Mouse (Mus musculus) embryo, embryonic 10.5 days (tissue): ENCODE measurements at regions not wholly inside any gene's neighbourhood (a gene's known extent, or its start where the extent isn't known, plus 50 kb on each side); places are given as distances from the start of the nearest gene placed in this dataset.
A peak's percentile ranks its signal among the peaks of the same experiment; 100 is the strongest.

Source experiments
- DNase-seq: peaks from one replicate; pipeline ENCODE4 v3.0.0-alpha.2; 2015; ENCODE audit warnings: low spot score

- DNase-seq: no peak
Observed at GRCm38 (mm10) chr3:128120647-128121440, 224.7 kb upstream of the Fam241a start.

- no peak for DNase-seq
Observed at GRCm38 (mm10) chr3:128113209-128113608, 217.1 kb upstream of the Fam241a start.

- DNase-seq: no peak
Observed at GRCm38 (mm10) chr3:128110406-128110805, 214.3 kb upstream of the Fam241a start.

GRCm38 (mm10) chr3:128104516-128104915 lies 208.4 kb upstream of the Fam241a start:
- DNase-seq: no peak

- DNase-seq: no peak
Observed at GRCm38 (mm10) chr3:128093046-128093445, 196.9 kb upstream of the Fam241a start.

GRCm38 (mm10) chr3:128088207-128088606 lies 192.1 kb upstream of the Fam241a start:
- peak; percentile 82 for DNase-seq

- no peak for DNase-seq
Observed at GRCm38 (mm10) chr3:128087163-128087562, 191.0 kb upstream of the Fam241a start.

GRCm38 (mm10) chr3:128082463-128082862 lies 186.3 kb upstream of the Fam241a start:
- DNase-seq: no peak

GRCm38 (mm10) chr3:128081430-128081829 lies 185.3 kb upstream of the Fam241a start:
- no peak for DNase-seq

GRCm38 (mm10) chr3:128067861-128068260 lies 171.7 kb upstream of the Fam241a start:
- DNase-seq: no peak

- DNase-seq: no peak
Observed at GRCm38 (mm10) chr3:128054031-128054430, 157.9 kb upstream of the Fam241a start.

GRCm38 (mm10) chr3:128043709-128044108 lies 147.6 kb upstream of the Fam241a start:
- no peak for DNase-seq

GRCm38 (mm10) chr3:128040407-128041115 lies 144.4 kb upstream of the Fam241a start:
- DNase-seq: peak; percentile 74

GRCm38 (mm10) chr3:128039185-128039584 lies 143.1 kb upstream of the Fam241a start:
- DNase-seq: no peak

GRCm38 (mm10) chr3:128036538-128036937 lies 140.4 kb upstream of the Fam241a start:
- DNase-seq: no peak

GRCm38 (mm10) chr3:128030352-128030751 lies 134.2 kb upstream of the Fam241a start:
- DNase-seq: no peak

- no peak for DNase-seq
Observed at GRCm38 (mm10) chr3:128029565-128029915, 133.4 kb upstream of the Fam241a start.

- peak; percentile 24 for DNase-seq
Observed at GRCm38 (mm10) chr3:128028856-128029564, 132.9 kb upstream of the Fam241a start.

GRCm38 (mm10) chr3:128024856-128025255 lies 128.7 kb upstream of the Fam241a start:
- no peak for DNase-seq

- DNase-seq: no peak
Observed at GRCm38 (mm10) chr3:128014909-128015308, 118.8 kb upstream of the Fam241a start.

GRCm38 (mm10) chr3:128002905-128003641 lies 106.9 kb upstream of the Fam241a start:
- no peak for DNase-seq

GRCm38 (mm10) chr3:128001924-128002501 lies 105.9 kb upstream of the Fam241a start:
- peak; percentile 78 for DNase-seq
